Mouse (Mus musculus) naive thymus-derived CD4-positive, alpha-beta T cell, adult 2 months (primary cell): ENCODE results near the gene Tnfsf10.

ENCODE experiments used
- DNase-seq: peaks from one replicate; pipeline ENCODE4 v3.0.0-alpha.2; 2011; ENCODE audit warnings: low read depth

The Tnfsf10 gene

DNA sequence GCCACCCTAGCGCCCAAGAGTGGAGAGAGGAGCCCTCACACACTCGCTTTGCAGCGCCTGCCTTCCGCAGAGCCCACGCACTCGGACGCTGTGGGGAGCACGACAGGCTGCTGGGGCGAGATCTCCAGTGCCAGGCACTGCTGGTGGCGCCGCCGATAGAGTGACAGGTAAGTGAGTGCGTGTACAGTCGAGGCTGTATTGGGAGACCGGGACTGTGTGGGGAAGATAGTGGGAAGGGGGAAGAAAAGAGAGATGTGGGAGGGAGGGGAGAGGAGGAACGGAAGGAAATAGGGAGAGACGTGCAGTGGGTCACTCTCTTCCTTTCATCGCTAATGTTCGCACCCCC is 54.4 kb downstream of the Tnfsf10 start, which contains the start of gene Ghsr:
Gene Ghsr (plus strand): TSS at position 76 of the 346 bp plus-strand sequence.
- no peak for DNase-seq

DNA sequence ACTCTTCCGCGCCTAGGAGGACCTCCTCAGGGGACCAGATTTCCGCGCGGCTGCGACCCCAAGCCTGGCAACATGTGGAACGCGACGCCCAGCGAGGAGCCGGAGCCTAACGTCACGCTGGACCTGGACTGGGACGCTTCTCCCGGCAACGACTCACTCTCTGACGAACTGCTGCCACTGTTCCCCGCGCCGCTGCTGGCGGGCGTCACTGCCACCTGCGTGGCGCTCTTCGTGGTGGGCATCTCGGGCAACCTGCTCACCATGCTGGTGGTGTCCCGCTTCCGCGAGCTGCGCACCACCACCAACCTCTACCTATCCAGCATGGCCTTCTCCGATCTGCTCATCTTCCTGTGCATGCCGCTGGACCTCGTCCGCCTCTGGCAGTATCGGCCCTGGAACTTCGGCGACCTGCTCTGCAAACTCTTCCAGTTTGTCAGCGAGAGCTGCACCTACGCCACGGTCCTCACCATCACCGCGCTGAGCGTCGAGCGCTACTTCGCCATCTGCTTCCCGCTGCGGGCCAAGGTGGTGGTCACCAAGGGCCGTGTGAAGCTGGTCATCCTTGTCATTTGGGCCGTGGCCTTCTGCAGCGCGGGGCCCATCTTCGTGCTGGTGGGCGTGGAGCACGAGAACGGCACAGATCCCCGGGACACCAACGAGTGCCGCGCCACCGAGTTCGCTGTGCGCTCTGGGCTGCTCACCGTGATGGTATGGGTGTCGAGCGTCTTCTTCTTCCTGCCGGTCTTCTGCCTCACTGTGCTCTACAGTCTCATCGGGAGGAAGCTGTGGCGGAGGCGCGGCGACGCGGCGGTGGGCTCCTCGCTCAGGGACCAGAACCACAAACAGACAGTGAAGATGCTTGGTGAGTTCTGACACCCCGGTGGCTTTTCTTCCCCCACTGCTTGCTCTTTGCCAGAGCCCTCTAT is 55.2 kb downstream of the Tnfsf10 start:
- no peak for DNase-seq

DNA sequence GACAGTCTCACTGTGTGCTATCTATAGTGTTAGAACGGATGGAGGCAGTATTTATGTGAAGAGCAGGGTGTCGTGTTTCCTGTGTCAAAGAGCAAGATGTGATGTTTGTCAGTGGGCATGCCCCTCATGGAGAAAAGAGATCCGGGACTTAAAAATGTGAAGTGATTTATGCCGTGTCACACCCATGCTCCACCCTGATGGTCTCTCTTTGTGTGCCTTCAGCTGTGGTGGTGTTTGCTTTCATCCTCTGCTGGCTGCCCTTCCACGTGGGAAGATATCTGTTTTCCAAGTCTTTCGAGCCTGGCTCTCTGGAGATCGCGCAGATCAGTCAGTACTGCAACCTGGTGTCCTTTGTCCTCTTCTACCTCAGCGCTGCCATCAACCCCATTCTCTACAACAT is 57.6 kb downstream of the Tnfsf10 start:
- DNase-seq = no peak

DNA sequence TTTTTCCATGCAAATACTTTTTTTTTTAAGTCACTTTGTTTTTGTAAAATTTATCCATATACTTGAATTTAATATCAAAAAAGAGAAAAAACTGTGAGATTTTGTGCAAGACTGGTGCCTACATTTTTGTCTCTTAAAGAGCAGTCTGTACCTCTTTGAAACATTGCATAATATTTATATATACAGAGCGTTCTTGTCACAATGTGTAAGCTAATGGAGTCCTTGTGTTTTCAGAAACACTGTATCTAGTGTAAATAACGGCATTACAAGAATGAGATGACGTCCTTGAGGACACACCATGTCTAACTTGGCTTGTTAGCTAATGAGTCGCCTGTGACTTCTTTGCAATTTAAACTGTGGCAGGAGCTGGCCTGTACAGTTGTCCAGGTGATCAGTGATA is 61.1 kb downstream of the Tnfsf10 start:
- DNase-seq = no peak

DNA sequence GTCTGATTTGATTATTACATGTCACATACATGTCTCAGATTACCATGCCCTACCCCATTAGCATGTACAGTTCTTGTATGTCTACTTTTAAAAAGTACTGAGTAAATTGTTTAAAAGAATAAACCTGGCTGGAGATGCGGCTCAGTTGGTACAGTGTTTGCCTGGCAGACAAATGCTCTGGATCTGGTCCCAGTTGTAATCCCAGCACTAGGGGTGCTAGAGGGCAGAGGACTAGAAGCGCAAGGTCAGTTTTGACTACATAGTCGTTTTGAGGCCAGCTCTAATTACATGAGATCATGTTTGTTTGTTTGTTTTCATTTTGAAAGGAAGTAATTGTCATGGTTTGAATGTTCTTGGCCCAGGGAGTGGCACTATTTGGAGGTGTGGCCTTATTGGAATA is 68.0 kb downstream of the Tnfsf10 start:
- DNase-seq = no peak

DNA sequence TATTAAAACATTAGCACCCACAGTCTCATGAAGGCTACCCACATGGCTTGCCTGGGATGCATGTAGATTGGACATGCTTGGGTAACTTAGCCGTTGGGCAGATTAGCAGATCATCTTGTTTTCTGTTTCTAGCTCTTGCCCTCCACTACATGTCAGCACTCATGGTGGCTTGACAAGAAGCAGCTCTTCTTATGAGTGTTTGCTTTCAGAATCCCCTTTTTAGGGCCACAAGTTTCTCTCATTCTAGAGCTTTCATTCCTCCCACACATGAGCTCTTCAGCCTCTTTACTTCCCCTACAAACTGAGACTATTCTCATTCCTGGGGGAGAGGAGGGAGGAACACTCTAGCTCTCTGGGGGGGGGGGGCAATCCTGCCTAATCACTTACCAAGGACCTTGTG is 73.1 kb downstream of the Tnfsf10 start:
- no peak for DNase-seq
